Mouse (Mus musculus): ENCODE data around the gene Camta1. TPM values are rescaled to one million over a fixed set of nuclear protein-coding genes. Genes with fewer than 3 reads are reported as not detected.

Camta1 gene
- polyA plus RNA-seq, 1 experiment from 2014 or later, result 159 TPM

- no peaks in the 10 kb centered on the region for H3K36me3 ChIP-seq
- no peak overlapping the region for H3K4me2 ChIP-seq
- H3K27ac ChIP-seq (ENCODE audit: poor library complexity, severe bottlenecking), result no peak overlapping the region
- ATAC-seq (ENCODE audit: insufficient number of reproducible peaks, low FRiP score), result no peak
- peaks cover 16% of the 10 kb centered on the region for H3K4me1 ChIP-seq (replicated peaks)
- 83% methylated on average over 7 of the region's 7 CpGs for WGBS
- no peaks in the 10 kb centered on the region for H3K9me3 ChIP-seq (replicated peaks)
- H3K27me3 ChIP-seq (replicated peaks), result 0 out of 2 replicates have a peak, but pooled peaks cover 3% of the 10 kb centered on the region
- H3K9ac ChIP-seq, result no peak overlapping the region
- H3K4me3 ChIP-seq, result no peak overlapping the region
These were observed 654.1 kb downstream of the Camta1 start for GRCm38 (mm10) chr4:151207566-151207965.

- no peak overlapping the region for H3K4me2 ChIP-seq
- WGBS, result 76% methylated on average over 6 of the region's 6 CpGs
- no peak overlapping the region for H3K4me3 ChIP-seq
- H3K9ac ChIP-seq, result no peak overlapping the region
- no peaks in the 10 kb centered on the region for H3K4me1 ChIP-seq (replicated peaks)
- H3K27me3 ChIP-seq (replicated peaks), result no peaks in the 10 kb centered on the region
- no peak overlapping the region for H3K27ac ChIP-seq (ENCODE audit: poor library complexity, severe bottlenecking)
- H3K9me3 ChIP-seq (replicated peaks), result no peaks in the 10 kb centered on the region
- H3K36me3 ChIP-seq, result no peaks in the 10 kb centered on the region
- no peak for ATAC-seq (ENCODE audit: insufficient number of reproducible peaks, low FRiP score)
These were observed 658.8 kb downstream of the Camta1 start for GRCm38 (mm10) chr4:151202891-151203290.

- Histone ChIP-seq H3K4me2 (no peak overlapping the region), H3K4me1 (replicated peaks) (peaks cover 4% of the 10 kb centered on the region)
- WGBS, result 79% methylated on average over 9 of the region's 9 CpGs
These were observed 661.4 kb downstream of the Camta1 start for GRCm38 (mm10) chr4:151200316-151200715.

GRCm38 (mm10) chr4:151195126-151195525 is 666.5 kb downstream of the Camta1 start:
- Histone ChIP-seq H3K4me3 (no peak overlapping the region), H3K27ac (ENCODE audit: poor library complexity, severe bottlenecking) (peak overlapping the region; percentile 89), H3K4me2 (peak overlapping the region; percentile 31; the same call in 1 of the 2 replicates), H3K4me1 (replicated peaks) (peaks cover 20% of the 10 kb centered on the region), H3K36me3 (no peaks in the 10 kb centered on the region), H3K9ac (peak overlapping the region; percentile 43), H3K27me3 (replicated peaks) (no peaks in the 10 kb centered on the region), H3K9me3 (replicated peaks) (no peaks in the 10 kb centered on the region)
- ATAC-seq (ENCODE audit: insufficient number of reproducible peaks, low FRiP score), result no peak
- 42% methylated on average over 10 of the region's 10 CpGs for WGBS

More at GRCm38 (mm10) chr4:151200316-151200715, 661.4 kb downstream of the Camta1 start:
- Histone ChIP-seq H3K27me3 (replicated peaks) (no peaks in the 10 kb centered on the region), H3K36me3 (no peaks in the 10 kb centered on the region), H3K27ac (ENCODE audit: poor library complexity, severe bottlenecking) (no peak overlapping the region), H3K9me3 (replicated peaks) (no peaks in the 10 kb centered on the region), H3K4me3 (no peak overlapping the region), H3K9ac (no peak overlapping the region)
- ATAC-seq (ENCODE audit: insufficient number of reproducible peaks, low FRiP score), result no peak

GRCm38 (mm10) chr4:151194715-151195097 is 667.0 kb downstream of the Camta1 start:
- no peak overlapping the region for H3K4me3 ChIP-seq
- WGBS, result 36% methylated on average over 4 of the region's 4 CpGs
- H3K27me3 ChIP-seq (replicated peaks), result no peaks in the 10 kb centered on the region
- H3K9ac ChIP-seq, result no peak overlapping the region; the same call in 1 of the 2 replicates
- H3K27ac ChIP-seq (ENCODE audit: poor library complexity, severe bottlenecking), result peak overlapping the region; percentile 89
- ATAC-seq (ENCODE audit: insufficient number of reproducible peaks, low FRiP score), result peak; percentile 49
- peaks cover 20% of the 10 kb centered on the region for H3K4me1 ChIP-seq (replicated peaks)
- 0 out of 2 replicates have a peak overlapping the region, but pooled peaks have one; percentile 31 for H3K4me2 ChIP-seq
- H3K36me3 ChIP-seq, result no peaks in the 10 kb centered on the region
- H3K9me3 ChIP-seq (replicated peaks), result no peaks in the 10 kb centered on the region

GRCm38 (mm10) chr4:151194030-151194714 is 667.5 kb downstream of the Camta1 start:
- ATAC-seq (ENCODE audit: insufficient number of reproducible peaks, low FRiP score), result no peak
- WGBS, result 36% methylated on average over 11 of the region's 11 CpGs
- peak overlapping the region; percentile 89 for H3K27ac ChIP-seq (ENCODE audit: poor library complexity, severe bottlenecking)
- no peaks in the 10 kb centered on the region for H3K36me3 ChIP-seq
- H3K4me2 ChIP-seq, result no peak overlapping the region
- H3K27me3 ChIP-seq (replicated peaks), result no peaks in the 10 kb centered on the region
- peaks cover 20% of the 10 kb centered on the region for H3K4me1 ChIP-seq (replicated peaks)
- H3K4me3 ChIP-seq, result no peak overlapping the region
- no peak overlapping the region for H3K9ac ChIP-seq
- H3K9me3 ChIP-seq (replicated peaks), result no peaks in the 10 kb centered on the region

GRCm38 (mm10) chr4:151186447-151186846 is 675.2 kb downstream of the Camta1 start:
- H3K36me3 ChIP-seq, result no peaks in the 10 kb centered on the region
- no peak overlapping the region for H3K27ac ChIP-seq (ENCODE audit: poor library complexity, severe bottlenecking)
- H3K27me3 ChIP-seq (replicated peaks), result peaks cover 18% of the 10 kb centered on the region; the same call in 1 of the 2 replicates
- no peaks in the 10 kb centered on the region for H3K4me1 ChIP-seq (replicated peaks)
- 9% methylated on average over 8 of the region's 8 CpGs for WGBS
- no peak overlapping the region for H3K4me3 ChIP-seq
- no peaks in the 10 kb centered on the region for H3K9me3 ChIP-seq (replicated peaks)
- no peak overlapping the region for H3K4me2 ChIP-seq
- H3K9ac ChIP-seq, result no peak overlapping the region
- ATAC-seq (ENCODE audit: insufficient number of reproducible peaks, low FRiP score), result no peak

- H3K9ac ChIP-seq, result no peak overlapping the region
- H3K4me3 ChIP-seq, result no peak overlapping the region
- peaks cover 2% of the 10 kb centered on the region; the same call in 1 of the 2 replicates for H3K4me1 ChIP-seq (replicated peaks)
- no peaks in the 10 kb centered on the region for H3K36me3 ChIP-seq
- no peak for ATAC-seq (ENCODE audit: insufficient number of reproducible peaks, low FRiP score)
- no peak overlapping the region for H3K4me2 ChIP-seq
- no peak overlapping the region for H3K27ac ChIP-seq (ENCODE audit: poor library complexity, severe bottlenecking)
- H3K27me3 ChIP-seq (replicated peaks), result peaks cover 18% of the 10 kb centered on the region; the same call in 1 of the 2 replicates
- no peaks in the 10 kb centered on the region for H3K9me3 ChIP-seq (replicated peaks)
- WGBS, result 15% methylated on average over 1 of the region's 1 CpGs
These were observed 675.9 kb downstream of the Camta1 start for GRCm38 (mm10) chr4:151185750-151186149.

- 18% methylated on average over 7 of the region's 7 CpGs for WGBS
- Histone ChIP-seq H3K9ac (no peak overlapping the region), H3K4me3 (no peak overlapping the region), H3K27ac (ENCODE audit: poor library complexity, severe bottlenecking) (0 out of 2 replicates have a peak overlapping the region, but pooled peaks have one; percentile 8), H3K27me3 (replicated peaks) (peaks cover 29% of the 10 kb centered on the region), H3K36me3 (no peaks in the 10 kb centered on the region), H3K4me1 (replicated peaks) (peaks cover 24% of the 10 kb centered on the region), H3K9me3 (replicated peaks) (no peaks in the 10 kb centered on the region), H3K4me2 (no peak overlapping the region)
- ATAC-seq (ENCODE audit: insufficient number of reproducible peaks, low FRiP score), result peak; percentile 78
These were observed 681.2 kb downstream of the Camta1 start for GRCm38 (mm10) chr4:151180394-151180902.

GRCm38 (mm10) chr4:151179639-151180038 is 682.0 kb downstream of the Camta1 start:
- no peak overlapping the region for H3K9ac ChIP-seq
- 49% methylated on average over 3 of the region's 3 CpGs for WGBS

GRCm38 (mm10) chr4:151178970-151179378 is 682.7 kb downstream of the Camta1 start:
- Histone ChIP-seq H3K4me1 (replicated peaks) (peaks cover 24% of the 10 kb centered on the region), H3K4me3 (no peak overlapping the region), H3K36me3 (no peaks in the 10 kb centered on the region), H3K9ac (no peak overlapping the region), H3K27me3 (replicated peaks) (peaks cover 31% of the 10 kb centered on the region), H3K4me2 (no peak overlapping the region), H3K9me3 (replicated peaks) (no peaks in the 10 kb centered on the region), H3K27ac (ENCODE audit: poor library complexity, severe bottlenecking) (no peak overlapping the region)
- 49% methylated on average over 8 of the region's 8 CpGs for WGBS
- no peak for ATAC-seq (ENCODE audit: insufficient number of reproducible peaks, low FRiP score)

More at GRCm38 (mm10) chr4:151179639-151180038, 682.0 kb downstream of the Camta1 start:
- H3K27me3 ChIP-seq (replicated peaks), result peaks cover 31% of the 10 kb centered on the region
- no peak overlapping the region for H3K4me3 ChIP-seq
- no peaks in the 10 kb centered on the region for H3K36me3 ChIP-seq
- peaks cover 24% of the 10 kb centered on the region for H3K4me1 ChIP-seq (replicated peaks)
- no peaks in the 10 kb centered on the region for H3K9me3 ChIP-seq (replicated peaks)
- no peak for ATAC-seq (ENCODE audit: insufficient number of reproducible peaks, low FRiP score)
- H3K4me2 ChIP-seq, result no peak overlapping the region
- H3K27ac ChIP-seq (ENCODE audit: poor library complexity, severe bottlenecking), result no peak overlapping the region

All from heart, embryonic 12.5 days (tissue).